Mouse (Mus musculus) T-helper 17 cell (primary cell): ENCODE data around the gene Esr1.

Experiments used
- in situ Hi-C, 2 experiments: fragments of 300-600 bp; cut with MboI, MseI; formaldehyde crosslinking; loops; 1 replicate in 1 of 2; 2 replicates in 1 of 2; pipeline ENCODE4 v1.15.1; 2025; ENCODE audit warnings: high pct_unique_total_duplicates in 2 of 2

Esr1 gene

DNA sequence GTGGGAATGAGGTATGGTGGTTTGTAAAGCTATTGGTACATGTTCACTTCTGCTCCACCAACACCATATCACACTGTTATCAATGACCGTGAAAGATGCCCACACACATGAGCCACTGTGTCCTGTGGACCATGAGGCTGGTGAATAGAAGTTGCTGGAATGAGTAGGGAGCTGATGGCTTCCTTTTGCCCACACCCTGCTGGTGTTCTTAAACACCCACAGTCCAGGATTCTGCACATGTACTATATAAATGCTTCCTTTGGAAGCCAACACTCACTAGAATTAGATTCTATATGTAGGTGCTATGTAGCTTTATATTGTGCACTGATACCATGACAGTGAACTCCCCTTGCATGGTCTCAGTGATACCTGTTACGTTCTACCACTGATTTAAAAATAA lies 365.2 kb downstream of the Esr1 start:
- in situ Hi-C loops: no loop called here

DNA sequence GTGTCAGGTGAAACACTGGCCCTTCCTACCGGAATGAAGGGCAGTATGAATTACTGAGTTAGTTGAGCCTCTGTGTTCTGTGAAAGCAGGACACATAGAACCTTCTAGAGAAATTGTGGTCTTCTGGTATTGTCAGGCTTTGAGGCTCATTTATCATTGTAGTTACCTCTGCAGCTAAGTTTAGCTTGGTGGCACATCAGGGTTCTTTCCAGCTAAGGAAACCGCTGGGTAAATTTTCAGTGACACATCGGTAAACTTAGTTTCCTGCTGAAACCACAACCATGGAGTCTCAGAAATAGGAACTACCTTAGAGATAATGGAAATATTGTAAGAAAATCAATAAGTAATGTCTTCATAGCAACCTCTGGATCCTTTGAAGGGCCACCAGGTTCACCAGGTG lies 366.0 kb downstream of the Esr1 start:
- in situ Hi-C loops: no loop called here

DNA sequence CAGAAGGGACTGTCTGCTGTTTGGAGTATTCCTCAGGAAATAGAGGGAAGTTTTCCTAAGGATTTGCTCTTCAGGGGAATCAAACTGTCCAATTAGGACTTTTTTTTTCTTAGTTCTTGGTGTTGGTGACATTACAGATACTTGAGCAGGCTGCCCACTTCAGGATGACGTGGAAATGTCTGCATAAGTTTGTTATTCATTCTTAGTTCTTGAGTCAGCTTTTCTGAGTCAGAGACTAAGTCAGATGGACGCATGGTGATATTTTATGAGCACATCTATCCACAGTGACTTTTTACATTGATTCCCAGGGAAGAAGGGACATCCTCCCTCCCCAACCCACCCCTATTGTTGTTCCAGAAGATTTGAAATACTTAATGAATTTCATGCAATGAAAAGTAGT lies 372.5 kb downstream of the Esr1 start:
- in situ Hi-C loops: no loop called here

DNA sequence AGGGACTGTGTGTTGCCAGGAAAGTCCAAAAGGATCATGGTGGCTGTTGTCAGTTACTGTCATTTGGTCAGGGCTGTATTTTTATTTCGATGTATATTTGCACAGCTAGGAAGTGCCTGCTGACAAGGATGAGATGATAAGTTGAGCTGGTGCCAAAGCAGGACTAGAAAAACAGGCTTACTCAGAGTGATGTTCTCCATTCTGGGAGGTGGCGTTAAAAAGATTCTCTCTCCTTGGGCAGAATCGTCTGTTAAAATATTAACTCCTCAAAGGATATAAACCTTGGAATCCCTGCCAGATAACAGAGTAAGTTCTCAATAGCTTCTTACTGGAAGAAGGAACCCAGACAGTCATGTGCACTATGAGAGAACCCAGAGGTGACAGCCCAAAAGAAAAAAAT lies 382.4 kb downstream of the Esr1 start:
- in situ Hi-C loops: no loop called here

DNA sequence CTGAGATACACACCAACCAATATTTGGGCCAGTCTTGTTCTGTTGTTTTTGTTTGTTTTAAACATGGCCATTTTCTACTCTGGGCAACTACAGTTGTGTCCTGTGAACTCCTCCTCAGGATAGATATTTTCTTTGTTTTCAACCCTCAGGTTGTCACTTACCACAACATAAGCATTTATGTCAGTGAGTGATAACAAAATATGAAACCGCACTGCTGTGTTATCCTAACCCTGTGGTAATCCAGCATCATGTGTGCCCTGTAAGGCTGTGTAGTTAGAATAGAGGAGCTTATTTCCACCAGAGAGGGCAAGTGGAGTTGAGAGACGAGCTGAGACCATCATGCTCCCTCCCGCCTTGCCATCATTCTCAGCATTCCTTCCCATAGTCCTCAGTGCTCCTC lies 385.2 kb downstream of the Esr1 start:
- in situ Hi-C loops: no loop called here

DNA sequence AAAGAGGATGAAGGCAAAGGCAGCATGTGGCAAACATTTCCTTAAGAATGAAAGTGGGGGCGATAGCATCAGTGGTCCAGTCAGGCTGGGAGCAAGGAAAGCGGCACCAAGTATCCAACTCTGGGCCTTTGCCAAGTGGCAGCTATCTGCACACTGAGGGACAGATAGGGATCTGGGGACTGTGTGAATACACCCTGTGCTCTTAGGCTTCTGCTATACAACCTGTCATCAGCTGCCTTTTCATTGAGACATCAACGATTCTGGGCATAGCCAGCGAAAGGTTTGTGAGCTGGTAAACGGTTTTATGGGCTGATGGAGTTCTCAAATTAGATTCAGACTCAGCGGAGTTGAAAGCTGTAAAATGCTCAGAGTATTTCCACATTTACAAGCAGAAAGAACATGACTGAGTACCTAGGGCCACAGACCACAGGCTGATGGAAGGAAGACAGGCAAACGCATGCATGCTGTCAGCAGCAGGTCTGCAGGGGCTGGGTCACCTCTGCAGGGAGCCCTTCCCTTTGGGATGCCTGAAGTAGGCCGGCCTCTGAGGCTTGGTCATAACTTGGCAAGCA lies 397.5 kb downstream of the Esr1 start:
- in situ Hi-C loops: no loop called here

DNA sequence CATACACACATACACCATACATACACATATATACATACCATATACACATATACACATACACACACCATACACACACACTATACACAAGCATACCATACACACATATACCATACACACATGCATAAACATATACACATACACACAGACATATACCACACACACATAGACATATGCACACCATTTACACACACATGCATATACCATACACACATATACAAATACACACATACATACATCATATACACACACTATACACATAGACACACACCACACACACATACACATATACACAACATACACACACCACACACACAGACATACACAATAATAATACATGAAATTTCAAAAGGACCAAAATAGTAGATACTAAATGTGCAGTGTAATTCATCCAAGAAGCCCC lies 400.6 kb downstream of the Esr1 start:
- in situ Hi-C loops: no loop called here

DNA sequence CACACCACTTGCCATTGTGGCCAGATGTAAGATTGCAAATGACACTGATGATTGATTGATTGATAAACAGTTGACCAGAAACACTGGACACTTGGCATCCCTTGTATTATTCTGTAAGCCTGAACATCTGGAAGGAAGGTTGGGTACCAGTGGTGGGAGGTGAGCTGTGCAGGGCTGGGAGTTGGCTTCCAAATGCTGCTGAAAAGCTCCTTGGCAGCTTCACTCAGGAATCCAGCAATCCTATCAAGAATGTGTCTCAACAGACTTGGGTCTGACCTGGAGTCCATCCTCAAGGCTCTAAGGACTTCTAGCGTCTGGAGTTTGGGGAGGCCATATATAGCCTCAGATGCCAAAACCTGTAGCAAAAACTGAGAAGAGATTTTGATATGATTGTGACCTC lies 403.6 kb downstream of the Esr1 start:
- in situ Hi-C loops: no loop called here

DNA sequence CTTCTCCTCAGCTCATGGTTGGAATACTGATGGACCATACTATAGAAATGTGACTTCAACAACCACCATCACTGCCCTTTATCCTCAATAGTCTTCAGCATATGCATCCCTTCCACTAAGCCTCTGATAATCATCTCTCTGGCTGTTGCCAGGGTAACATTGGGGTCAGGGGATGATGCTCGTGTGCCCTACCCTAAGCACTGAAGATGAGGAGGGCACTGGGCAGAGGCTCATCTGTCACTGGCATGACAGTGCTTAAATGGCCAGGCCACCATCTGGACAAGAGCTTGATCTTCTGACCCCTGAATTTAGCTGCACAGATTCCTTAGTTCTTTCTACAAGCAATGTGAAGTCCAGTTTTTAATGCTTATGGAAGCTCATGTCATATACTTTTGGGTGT lies 405.8 kb downstream of the Esr1 start:
- in situ Hi-C loops: no loop called here

DNA sequence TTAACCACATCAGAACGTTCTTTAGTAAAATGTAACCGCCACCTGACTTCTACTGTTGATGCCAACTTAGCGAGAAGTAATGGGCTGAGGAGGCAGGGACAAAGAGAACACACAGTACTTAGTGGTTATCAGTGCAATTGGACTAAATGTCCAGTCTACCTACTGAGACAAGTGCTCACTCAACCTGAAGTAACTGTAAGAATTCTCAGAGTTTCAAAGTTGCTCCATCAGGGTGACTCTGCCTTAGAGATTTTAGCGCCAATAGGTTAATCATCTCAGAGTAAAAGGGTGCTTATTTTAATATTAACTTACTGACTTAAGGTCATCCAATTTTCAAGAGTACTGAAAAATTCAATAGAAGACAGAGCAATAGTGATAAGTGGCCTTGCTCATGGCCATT lies 414.5 kb downstream of the Esr1 start:
- in situ Hi-C loops: no loop called here

DNA sequence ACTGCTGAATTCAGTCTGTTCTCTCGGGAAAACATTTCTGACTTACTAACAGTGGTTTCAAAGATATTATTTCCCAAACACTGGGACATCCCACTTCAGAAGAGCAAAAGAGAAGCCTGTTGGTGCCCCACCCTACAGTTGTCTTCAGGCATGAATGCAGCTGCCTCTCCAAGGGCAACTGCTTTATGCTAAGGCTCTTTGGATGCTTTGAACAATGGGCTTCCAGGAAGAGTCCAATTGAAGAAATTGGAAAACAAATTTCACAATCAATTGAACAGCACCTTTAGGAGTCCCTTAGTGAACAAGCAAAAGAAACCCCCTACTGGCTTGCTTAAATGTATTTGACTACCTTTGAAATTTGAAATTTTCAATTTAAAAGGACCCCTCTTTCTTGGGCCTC lies 415.8 kb downstream of the Esr1 start:
- in situ Hi-C loops: no loop called here

DNA sequence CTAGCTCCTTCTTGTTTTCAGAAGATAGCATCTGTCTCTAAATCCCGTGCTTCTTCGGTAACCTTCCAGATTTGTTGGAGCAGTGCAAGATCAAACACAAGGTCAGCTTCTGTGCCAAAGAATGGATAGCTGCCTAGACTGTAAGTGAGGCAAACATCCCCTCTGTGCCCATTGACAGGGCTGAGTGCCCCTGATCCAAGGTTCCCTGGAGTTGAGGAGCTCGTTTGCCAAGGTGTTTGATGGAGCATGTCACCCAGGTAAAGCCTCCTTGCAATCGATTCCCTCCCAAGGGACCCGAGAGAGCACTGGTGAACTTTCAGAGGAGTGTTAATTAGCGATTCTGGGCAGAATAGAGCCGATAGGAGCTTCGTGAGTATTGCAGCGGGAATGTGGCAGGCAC lies 416.9 kb downstream of the Esr1 start:
- in situ Hi-C loops: no loop called here

DNA sequence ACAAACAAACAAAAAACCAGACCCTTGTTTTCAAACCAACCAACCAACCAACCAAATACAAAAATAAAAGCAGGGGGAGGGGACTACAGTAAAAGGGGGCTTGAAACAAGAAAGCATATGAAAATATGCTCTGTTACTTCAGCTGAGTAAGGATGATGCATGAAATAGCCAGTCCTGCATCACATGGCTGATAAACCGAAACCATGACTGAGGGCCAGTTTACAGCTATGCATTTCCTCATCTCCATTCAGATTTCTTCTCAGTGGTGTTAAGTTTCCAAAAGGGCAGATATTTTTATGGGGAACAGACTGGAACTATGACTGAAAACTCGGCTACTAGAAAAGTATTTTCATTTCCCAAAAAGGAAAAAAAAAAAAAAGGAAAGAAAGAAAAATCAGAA lies 417.8 kb downstream of the Esr1 start:
- in situ Hi-C loops: no loop called here

DNA sequence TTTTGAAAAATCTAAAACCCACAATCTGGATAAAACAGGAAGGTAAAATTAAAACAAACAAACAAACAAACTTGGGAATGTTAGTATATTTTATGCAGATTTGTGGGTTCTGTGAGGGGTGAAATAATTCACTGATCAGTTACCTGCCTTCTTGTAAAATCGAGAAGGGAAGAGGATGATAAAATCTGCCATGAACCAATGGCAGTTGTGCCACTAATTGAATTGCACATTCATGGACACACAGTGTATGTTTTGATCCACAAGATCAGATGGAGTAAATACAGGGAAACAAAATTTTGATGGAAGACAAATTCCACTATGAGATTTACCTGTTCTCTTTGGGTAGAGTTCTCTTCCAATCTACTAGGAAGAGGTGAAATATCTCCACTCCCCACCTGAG lies 418.5 kb downstream of the Esr1 start:
- in situ Hi-C loops: no loop called here

DNA sequence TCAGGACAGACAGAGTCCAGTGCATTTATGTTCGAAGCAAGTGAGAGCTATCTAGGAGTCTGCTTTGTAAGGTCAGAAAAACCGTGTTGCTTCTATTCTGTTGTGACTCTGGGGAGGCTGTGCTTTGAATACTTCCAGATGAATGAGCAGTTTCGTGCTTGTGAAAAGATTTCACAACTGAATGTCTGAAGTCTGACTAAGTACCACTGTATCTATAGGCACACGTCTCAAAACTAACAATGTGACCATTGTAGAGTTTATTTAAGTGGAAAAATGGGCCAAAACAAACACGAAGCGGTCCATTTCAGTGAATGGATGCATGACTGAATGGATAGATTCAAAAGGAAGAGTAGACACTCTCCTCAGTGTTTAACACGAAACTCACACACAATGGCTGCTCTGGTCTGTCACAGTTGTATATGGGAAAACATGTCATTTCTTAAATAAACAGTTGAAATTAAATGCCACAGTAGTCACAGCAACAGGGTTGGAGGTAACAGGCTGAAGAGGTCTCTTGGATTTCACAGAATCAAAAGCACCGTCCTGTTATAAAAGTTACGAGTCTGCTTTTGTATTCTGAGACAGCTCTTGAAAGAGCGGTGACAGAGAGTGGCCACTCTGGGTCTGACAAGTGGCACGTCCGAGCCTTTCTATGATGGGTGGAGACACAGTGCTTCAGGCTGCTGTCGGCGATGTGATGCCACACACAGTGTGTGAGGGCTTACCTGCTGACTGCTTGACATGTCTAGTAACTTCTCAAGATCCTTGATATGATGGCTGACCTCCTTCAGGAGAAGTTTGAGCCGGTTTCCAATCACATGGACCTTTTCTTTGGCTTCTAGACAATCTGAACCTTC lies 421.0 kb downstream of the Esr1 start:
- in situ Hi-C loops: no loop called here

DNA sequence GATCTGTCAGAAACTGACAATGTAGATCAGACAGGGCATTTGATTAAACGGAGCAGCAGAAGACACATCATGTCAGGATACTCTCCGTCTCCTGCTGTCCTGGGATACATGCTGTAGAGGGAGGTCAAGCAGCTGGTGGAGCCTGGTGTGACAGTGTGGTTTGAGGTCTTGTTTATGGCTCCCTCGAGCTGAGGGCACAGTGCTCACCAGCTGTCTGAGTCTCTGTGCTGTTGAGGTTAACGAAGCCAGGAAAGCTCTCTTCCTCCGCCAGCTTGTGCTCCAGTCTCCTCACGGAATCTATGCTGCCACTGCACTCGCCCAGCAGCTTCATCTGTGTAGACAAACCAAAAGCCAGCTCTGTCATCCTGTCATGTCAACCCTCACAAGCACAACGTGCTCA lies 429.9 kb downstream of the Esr1 start:
- in situ Hi-C loops: no loop called here

DNA sequence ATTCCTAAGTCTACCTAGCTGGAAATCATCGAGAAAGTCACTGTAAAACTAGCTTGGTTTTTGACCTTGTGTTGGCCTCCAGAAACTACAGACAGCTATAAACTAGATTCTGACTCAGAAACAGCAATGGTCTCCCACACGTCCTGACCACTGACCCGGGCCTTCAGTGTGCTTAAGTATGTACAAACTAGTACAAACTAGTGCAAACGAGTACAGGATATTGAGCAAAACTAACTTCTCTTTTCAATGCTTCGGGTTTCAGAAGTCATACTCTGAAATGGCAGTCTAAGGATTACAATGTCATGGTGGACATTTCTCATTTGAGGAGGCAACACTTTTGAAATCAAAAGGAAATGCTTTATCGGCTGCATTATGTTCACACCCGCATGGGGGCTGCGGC lies 433.1 kb downstream of the Esr1 start:
- in situ Hi-C loops: no loop called here

DNA sequence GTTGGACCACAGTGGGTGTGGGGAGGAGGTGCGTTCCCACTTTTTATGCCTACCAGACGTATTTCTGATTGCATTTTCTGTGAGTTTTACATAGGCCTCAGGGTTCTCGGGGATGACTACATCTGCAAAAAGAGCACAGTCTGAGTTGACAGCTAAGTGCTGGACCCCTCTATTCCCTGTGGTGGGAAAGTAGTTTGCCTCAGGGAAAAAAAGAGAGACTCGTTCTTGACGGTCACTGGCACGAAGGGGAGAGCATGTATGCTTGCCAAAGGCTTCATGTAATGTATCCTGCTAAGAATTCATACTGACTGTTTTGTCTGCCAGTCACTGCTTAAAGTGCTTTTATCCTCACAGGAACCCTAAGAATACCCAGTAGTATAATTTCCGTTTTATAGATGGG lies 433.8 kb downstream of the Esr1 start:
- in situ Hi-C loops: no loop called here

DNA sequence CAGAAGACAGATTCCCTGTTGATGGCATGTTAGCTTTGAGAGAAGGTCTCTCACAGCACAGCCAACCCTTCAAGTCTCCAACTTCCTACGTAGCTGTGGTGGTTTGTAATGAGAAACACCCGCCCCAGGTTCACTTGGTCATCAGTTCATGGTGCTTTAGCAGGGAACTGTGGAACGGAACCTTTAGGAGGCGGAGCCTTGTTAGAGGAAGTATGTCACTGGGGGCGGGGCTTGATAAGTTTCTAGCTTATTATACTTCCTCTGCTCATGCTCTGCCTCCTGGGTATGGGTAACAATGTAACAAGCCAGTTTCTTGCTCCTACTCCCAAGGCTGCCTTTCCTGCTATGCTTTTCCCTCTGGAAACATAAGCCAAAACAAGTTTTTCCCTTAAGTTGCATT lies 434.3 kb downstream of the Esr1 start:
- in situ Hi-C loops: no loop called here
